Mouse (Mus musculus) liver, embryonic 11.5 days (tissue): ENCODE measurements around the gene Tmem176a. TPM values are rescaled to one million over a fixed set of nuclear protein-coding genes. Genes with fewer than 3 reads are reported as not detected.
"Not testable (repeated sequence)": the region's sequence is repeated elsewhere in the genome, so short reads cannot be mapped to it uniquely, and the experiment has no call there.

Experiments used
- ATAC-seq: fragments of 200-750 bp; cut with Nextera tagmentation; replicated peaks from 2 replicates; pipeline ENCODE4 v1.8.0; 2017; ENCODE audit warnings: moderate number of reproducible peaks, mild to moderate bottlenecking, moderate TSS enrichment, moderate library complexity; ENCODE audit not compliant: low FRiP score
- DNase-seq: peaks from one replicate; pipeline ENCODE4 v3.0.0-alpha.2; 2017; ENCODE audit warnings: low spot score
- H3K27ac ChIP-seq: fragments of 300-500 bp; sonication (generic); 2 replicates; pipeline ENCODE4 v1.5.1; 2014; ENCODE audit warnings: mild to moderate bottlenecking, low read depth, low read length, control low read depth
- H3K27me3 ChIP-seq: fragments of 300-500 bp; sonication (generic); replicated peaks from 2 replicates; pipeline ENCODE4 v1.6.1; 2014; ENCODE audit warnings: low read length, mixed read lengths; ENCODE audit not compliant: control insufficient read depth, insufficient read depth
- H3K36me3 ChIP-seq: fragments of 300-500 bp; sonication (generic); 2 replicates; pipeline ENCODE4 v1.6.1; 2014; ENCODE audit warnings: mild to moderate bottlenecking, low read length, moderate library complexity, mixed read lengths; ENCODE audit not compliant: control insufficient read depth, insufficient read depth
- H3K4me1 ChIP-seq: fragments of 300-500 bp; sonication (generic); replicated peaks from 2 replicates; pipeline ENCODE4 v1.6.1; 2014; ENCODE audit warnings: low read length, mixed read lengths; ENCODE audit not compliant: control insufficient read depth, insufficient read depth
- H3K4me2 ChIP-seq: fragments of 300-500 bp; sonication (generic); 2 replicates; pipeline ENCODE4 v1.6.1; 2014; ENCODE audit warnings: mild to moderate bottlenecking, control low read depth, moderate library complexity
- H3K4me3 ChIP-seq: fragments of 300-500 bp; sonication (generic); 2 replicates; pipeline ENCODE4 v1.5.1; 2014; ENCODE audit warnings: low read depth, low read length, control low read depth
- H3K9ac ChIP-seq: fragments of 300-500 bp; sonication (generic); 2 replicates; pipeline ENCODE4 v1.6.1; 2014; ENCODE audit warnings: low read depth, low read length, control low read depth
- H3K9me3 ChIP-seq: fragments of 300-500 bp; sonication (generic); 2 replicates; pipeline ENCODE4 v1.6.1; 2016; ENCODE audit warnings: low read length, inconsistent platforms, mixed read lengths; ENCODE audit not compliant: control insufficient read depth
- WGBS: fragments of 180-500 bp; shearing (Covaris S2); extraction: QIAGEN DNeasy Blood & Tissue Kit; methylation state at CpG from one replicate; pipeline ENCODE4 v1.1.7; 2014; 5-methylcytosine and 5-hydroxymethylcytosine counted together
- polyA plus RNA-seq: library from polyadenylated mRNA; unstranded; fragments of >200 nt; fragmentation: Nextera tagmentation; extraction: Ambion mirVana; gene quantifications from 2 replicates; pipeline ENCODE4 v1.2.1, GENCODE M21; 2014

The Tmem176a gene
- polyA plus RNA-seq, 1 experiment from 2014 or later = 56.6 TPM

DNA sequence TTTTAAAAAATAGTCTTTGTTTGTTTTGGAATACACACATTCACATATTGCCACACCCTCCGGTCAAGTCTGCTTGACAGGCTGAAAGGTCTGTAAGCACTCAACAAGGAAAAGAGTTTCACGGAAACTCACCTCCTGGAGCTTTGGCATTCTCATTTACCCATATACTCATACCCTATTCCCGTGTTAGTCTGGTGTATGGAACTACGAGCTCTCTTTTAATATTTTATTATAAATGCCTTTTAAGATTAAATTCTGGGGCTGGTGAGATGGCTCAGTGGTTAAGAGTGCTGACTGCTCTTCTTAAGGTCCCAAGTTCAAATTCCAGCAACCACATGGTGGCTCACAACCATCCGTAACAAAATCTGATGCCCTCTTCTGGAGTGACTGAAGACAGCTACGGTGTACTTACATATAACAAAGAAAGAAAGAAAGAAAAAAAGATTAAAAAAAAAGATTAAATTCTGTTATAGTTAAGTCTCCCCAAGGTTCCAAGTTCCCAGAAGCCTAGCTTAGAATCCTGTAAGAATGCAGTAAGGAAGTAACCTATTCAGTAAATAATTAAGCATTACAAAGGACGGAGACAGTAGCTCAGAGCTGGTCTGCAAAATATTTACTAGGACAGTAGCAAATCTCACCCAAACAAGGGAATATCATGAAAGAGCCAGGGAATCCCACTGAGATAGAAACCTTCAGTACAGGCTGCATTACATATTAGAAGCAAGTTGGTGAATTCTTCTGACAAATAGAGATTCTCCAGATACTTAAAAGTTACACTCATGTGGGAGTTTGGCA is 18.5 kb upstream of the Tmem176a start:
- H3K9ac ChIP-seq, ATAC-seq, H3K9me3 ChIP-seq, DNase-seq, H3K4me1 ChIP-seq, H3K27me3 ChIP-seq, H3K4me2 ChIP-seq, H3K36me3 ChIP-seq, H3K27ac ChIP-seq, H3K4me3 ChIP-seq: not testable (repeated sequence)
- 84% methylated on average over 7 of the region's 7 CpGs for WGBS

DNA sequence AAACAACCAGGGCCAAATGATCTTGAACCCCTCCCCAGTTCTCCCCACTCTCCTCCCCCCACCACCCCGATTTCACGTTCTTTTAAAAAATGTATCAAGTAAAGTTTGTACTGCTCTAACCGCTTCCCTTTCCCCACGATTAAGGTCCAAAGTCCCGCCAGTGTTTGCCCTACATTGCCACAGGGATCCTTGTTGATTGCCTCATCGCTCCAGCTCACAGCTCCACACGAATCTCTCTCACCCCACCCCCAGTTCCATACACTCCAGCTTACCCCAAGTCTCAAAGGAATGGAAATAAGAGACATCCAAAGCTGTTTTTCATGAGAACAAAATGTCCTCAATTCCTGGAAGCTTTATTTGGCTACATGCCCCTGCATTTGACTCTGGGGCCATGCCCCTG is 15.7 kb upstream of the Tmem176a start:
- Histone ChIP-seq H3K36me3 (no peaks in the 10 kb centered on the region), H3K9me3 (no peaks in the 10 kb centered on the region), H3K4me2 (no peak overlapping the region), H3K27ac (no peak overlapping the region), H3K4me3 (no peak overlapping the region), H3K27me3 (no peaks in the 10 kb centered on the region), H3K4me1 (no peaks in the 10 kb centered on the region; the same call in 1 of the 2 replicates), H3K9ac (no peak overlapping the region)
- ATAC-seq (peak; percentile 57; the same call in 1 of the 2 replicates), DNase-seq (no peak)
- WGBS = 67% methylated on average over 7 of the region's 7 CpGs

DNA sequence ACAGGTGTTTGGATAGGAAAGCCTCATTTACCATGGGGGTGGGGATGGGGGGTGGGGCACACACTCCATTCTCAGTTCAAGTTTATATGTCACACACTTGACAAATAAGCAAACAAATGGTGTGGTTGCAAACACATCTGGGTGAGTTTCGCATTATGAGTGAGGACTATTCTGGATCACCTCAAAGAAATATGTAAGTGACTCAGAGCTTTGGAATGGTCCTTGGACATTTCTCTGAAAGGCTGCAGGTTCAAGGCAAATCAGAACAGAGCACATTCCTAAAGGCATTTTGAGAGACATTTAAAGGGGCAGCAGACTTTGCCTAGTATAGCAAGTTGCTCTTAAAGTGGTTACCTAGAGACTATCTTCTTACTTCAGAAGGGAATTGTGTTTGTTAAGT is 11.7 kb upstream of the Tmem176a start:
- H3K9me3 ChIP-seq = no peaks in the 10 kb centered on the region
- 70% methylated on average over 1 of the region's 1 CpGs for WGBS
- H3K27me3 ChIP-seq = no peaks in the 10 kb centered on the region
- H3K9ac ChIP-seq = no peak overlapping the region
- no peak for ATAC-seq
- no peak overlapping the region for H3K27ac ChIP-seq
- DNase-seq = no peak
- H3K36me3 ChIP-seq = peaks cover 6% of the 10 kb centered on the region
- no peak overlapping the region for H3K4me3 ChIP-seq
- no peaks in the 10 kb centered on the region; the same call in 1 of the 2 replicates for H3K4me1 ChIP-seq
- H3K4me2 ChIP-seq = no peak overlapping the region

DNA sequence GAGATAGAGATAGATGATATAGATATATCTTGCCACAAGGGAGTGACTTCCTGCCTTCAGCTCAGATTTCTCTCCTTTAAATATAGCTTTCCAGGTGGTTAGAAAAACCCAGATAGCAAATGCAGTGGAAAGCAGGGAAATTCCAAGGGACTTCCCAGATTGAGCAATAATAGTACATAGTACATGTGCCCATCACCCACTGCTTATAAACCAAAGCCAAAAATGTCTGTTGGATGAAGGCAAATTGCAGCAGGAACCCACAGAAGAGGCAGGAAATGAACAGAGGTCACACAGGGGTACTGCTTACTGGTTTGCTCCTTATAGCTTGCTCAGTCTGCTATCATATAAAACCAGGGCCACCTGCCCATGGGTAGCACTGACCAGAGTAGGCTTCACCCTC is 11.1 kb upstream of the Tmem176a start:
- Histone ChIP-seq H3K4me2 (no peak overlapping the region), H3K4me1 (no peaks in the 10 kb centered on the region; the same call in 1 of the 2 replicates), H3K9me3 (no peaks in the 10 kb centered on the region), H3K27ac (no peak overlapping the region), H3K4me3 (no peak overlapping the region), H3K9ac (no peak overlapping the region), H3K27me3 (no peaks in the 10 kb centered on the region), H3K36me3 (peaks cover 11% of the 10 kb centered on the region)
- DNase-seq (no peak), ATAC-seq (no peak)

DNA sequence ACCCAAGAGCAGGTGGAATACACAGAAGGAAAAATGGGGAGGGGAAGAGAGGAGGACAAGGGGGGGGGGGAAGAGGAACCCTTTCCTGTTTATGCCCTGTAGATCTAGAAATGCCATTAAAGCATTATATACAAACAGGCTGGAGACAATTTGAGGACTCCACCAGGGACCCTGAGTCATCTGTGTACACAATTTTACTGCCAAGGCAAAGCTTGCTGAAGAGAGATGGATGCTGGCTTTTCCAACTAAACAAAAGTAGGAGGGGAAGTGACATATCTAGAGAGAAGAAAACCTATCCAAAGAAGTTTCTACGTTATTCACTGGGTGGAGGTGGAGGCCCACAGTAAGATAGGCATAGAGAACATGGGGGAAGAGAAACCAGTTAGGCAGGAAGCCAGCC is 10.5 kb upstream of the Tmem176a start:
- no peaks in the 10 kb centered on the region for H3K27me3 ChIP-seq
- H3K9me3 ChIP-seq = no peaks in the 10 kb centered on the region
- no peak for DNase-seq
- ATAC-seq = no peak
- H3K36me3 ChIP-seq = peaks cover 14% of the 10 kb centered on the region
- no peak overlapping the region for H3K4me2 ChIP-seq
- H3K4me1 ChIP-seq = no peaks in the 10 kb centered on the region; the same call in 1 of the 2 replicates
- 34% methylated on average over 1 of the region's 1 CpGs for WGBS
- H3K27ac ChIP-seq = no peak overlapping the region
- H3K9ac ChIP-seq = no peak overlapping the region
- no peak overlapping the region for H3K4me3 ChIP-seq

DNA sequence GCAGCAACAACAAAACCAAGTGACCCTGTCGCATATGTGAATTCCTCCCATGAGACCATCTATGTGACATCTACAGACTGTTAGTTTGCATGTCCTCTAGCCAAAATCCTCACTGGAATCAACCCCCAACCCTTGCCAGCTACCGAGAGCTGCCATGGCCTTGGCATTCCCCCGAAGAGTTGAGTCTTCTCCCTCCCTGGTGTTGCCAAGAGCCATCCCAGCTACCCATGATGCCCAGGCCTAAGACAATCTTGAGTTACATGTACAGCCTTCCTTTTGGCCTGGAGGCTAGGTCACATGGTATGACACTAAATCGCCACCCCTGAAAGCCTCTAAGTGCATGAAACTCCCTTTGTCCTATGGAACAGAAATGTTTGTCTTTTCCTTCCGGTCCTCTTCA is 9.6 kb upstream of the Tmem176a start:
- Histone ChIP-seq H3K9ac (no peak overlapping the region), H3K4me1 (no peaks in the 10 kb centered on the region; the same call in 1 of the 2 replicates), H3K4me2 (no peak overlapping the region), H3K4me3 (no peak overlapping the region), H3K36me3 (peaks cover 14% of the 10 kb centered on the region), H3K27me3 (no peaks in the 10 kb centered on the region), H3K9me3 (no peaks in the 10 kb centered on the region), H3K27ac (no peak overlapping the region)
- no peak for ATAC-seq
- no peak for DNase-seq
- 89% methylated on average over 5 of the region's 5 CpGs for WGBS

DNA sequence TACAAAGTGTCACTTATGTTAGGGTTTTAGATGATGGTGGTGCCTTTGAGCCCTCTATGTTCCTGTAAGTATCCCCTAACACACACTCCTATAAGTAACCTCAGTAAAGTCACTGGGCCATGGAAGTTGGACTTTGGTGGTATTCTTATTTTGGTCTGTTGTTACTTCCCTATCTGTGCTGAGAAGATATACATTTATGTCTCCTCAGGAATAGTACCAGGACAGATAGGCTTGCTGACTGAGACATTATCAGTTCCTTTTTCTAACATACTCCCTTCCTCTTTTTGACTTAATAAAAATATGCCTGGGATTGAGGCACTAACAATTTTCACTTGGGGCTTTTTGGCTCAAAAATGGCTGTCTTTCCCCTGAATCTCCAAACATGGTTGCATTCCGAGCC is 8.3 kb upstream of the Tmem176a start:
- no peaks in the 10 kb centered on the region; the same call in 1 of the 2 replicates for H3K4me1 ChIP-seq
- H3K4me2 ChIP-seq = no peak overlapping the region
- no peak overlapping the region for H3K4me3 ChIP-seq
- 77% methylated on average over 1 of the region's 1 CpGs for WGBS
- H3K9ac ChIP-seq = no peak overlapping the region
- H3K27ac ChIP-seq = no peak overlapping the region
- no peak for ATAC-seq
- no peak for DNase-seq
- no peaks in the 10 kb centered on the region for H3K9me3 ChIP-seq
- peaks cover 14% of the 10 kb centered on the region for H3K36me3 ChIP-seq
- no peaks in the 10 kb centered on the region for H3K27me3 ChIP-seq

DNA sequence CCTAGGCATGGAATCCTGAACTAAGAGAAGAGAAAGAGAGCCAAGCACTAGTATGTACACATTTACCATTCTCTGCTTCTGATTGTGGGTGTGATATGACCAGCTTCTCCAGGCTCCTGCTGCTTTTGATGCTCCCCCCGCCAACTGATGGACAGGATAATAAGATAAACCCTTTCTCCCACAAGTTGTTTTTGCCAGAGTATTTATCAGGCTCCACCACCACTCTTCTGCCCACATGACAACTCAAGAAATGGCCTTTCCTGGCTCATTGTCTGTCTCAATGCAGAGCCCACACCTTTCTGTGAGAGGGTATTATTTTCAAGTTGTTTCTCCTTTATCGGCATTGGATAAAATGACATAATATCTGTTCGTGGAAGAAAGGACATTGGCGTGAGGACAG is 7.2 kb upstream of the Tmem176a start:
- Histone ChIP-seq H3K27ac (no peak overlapping the region), H3K9me3 (no peaks in the 10 kb centered on the region), H3K9ac (no peak overlapping the region), H3K4me3 (no peak overlapping the region), H3K36me3 (peaks cover 17% of the 10 kb centered on the region), H3K4me1 (no peaks in the 10 kb centered on the region; the same call in 1 of the 2 replicates), H3K4me2 (no peak overlapping the region), H3K27me3 (no peaks in the 10 kb centered on the region)
- WGBS = 80% methylated on average over 4 of the region's 4 CpGs
- no peak for ATAC-seq
- no peak for DNase-seq

DNA sequence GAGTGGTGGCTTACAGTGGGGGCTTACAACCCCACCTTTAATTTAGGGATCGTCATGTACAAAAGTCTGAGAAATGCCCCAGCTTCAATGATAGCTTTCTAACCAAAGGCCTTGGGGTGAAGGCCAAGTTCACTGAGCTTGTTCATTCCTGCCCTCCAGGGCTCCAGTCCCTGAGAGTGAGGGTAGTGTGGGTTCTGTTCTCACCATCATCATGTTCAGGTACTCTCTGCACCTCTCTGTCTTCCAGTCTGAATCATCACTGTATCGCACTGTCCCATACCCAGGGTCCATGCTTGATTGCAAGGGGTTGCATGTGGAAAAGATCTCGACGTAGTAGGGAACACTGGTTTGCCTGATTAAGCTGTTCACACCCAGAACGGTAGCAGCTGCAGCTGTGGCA is 5.5 kb upstream of the Tmem176a start:
- 86% methylated on average over 5 of the region's 5 CpGs for WGBS
- Histone ChIP-seq H3K36me3 (peaks cover 17% of the 10 kb centered on the region), H3K4me3 (no peak overlapping the region), H3K9ac (no peak overlapping the region), H3K4me2 (no peak overlapping the region), H3K9me3 (no peaks in the 10 kb centered on the region), H3K27me3 (no peaks in the 10 kb centered on the region), H3K27ac (no peak overlapping the region), H3K4me1 (no peaks in the 10 kb centered on the region)
- no peak for DNase-seq
- ATAC-seq = no peak
